Mouse (Mus musculus) testis, adult 2 months (tissue): ENCODE measurements around the gene Coq10a.

ENCODE experiments used
- CTCF ChIP-seq: fragments of 200-500 bp; IDR thresholded peaks from 2 replicates; pipeline ENCODE4 v1.5.1; 2012; ENCODE audit warnings: low read depth, mild to moderate bottlenecking, inconsistent platforms, low read length, moderate library complexity; ENCODE audit not compliant: control insufficient read depth, insufficient read depth, insufficient replicate concordance
- POLR2A ChIP-seq: fragments of 200-500 bp; IDR thresholded peaks from 2 replicates; pipeline ENCODE4 v1.6.1; 2012; ENCODE audit warnings: low read depth, mild to moderate bottlenecking, inconsistent platforms, low read length, moderate library complexity; ENCODE audit not compliant: control insufficient read depth

DNA sequence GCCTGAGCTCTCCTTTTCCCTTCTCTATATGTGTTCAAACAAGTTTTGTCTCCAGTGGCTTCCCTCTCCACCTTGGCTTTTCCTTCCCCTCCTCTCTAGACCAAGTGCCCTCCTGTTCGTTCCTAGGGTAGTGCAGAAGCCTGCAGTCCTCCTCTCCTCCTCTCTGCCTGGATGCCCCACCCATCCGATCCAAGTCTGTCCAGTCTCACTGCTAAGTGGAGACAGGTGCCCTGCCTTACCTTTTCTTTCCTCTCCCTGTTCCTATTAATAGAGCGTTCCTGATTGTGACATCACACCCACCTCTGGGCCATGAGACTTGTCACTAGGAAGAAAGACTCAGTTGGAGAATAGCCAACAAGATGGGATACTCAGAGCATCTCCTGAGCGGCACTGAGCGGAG is 46.1 kb upstream of the Coq10a start:
- no peak for TF ChIP-seq CTCF
- TF ChIP-seq POLR2A, result peak; percentile 72; the same call in 1 of the 2 replicates
